Mouse (Mus musculus) midbrain, postnatal 0 days (tissue): ENCODE results near the gene Ptprg. TPM values are rescaled to one million over a fixed set of nuclear protein-coding genes. Genes with fewer than 3 reads are reported as not detected.
A peak's percentile ranks its signal among the peaks of the same experiment; 100 is the strongest.

Experiments
- ATAC-seq: fragments of 200-750 bp; cut with Nextera tagmentation; 2 replicates; pipeline ENCODE4 v1.8.0; 2017; ENCODE audit warnings: moderate number of reproducible peaks, mild to moderate bottlenecking, moderate TSS enrichment, moderate library complexity; ENCODE audit not compliant: low FRiP score
- DNase-seq: peaks from one replicate; pipeline ENCODE4 v3.0.0-alpha.2; 2015; ENCODE audit warnings: low spot score
- H3K27ac ChIP-seq: fragments of 300-500 bp; sonication (generic); 2 replicates; pipeline ENCODE4 v1.5.1; 2014; ENCODE audit warnings: low read depth, mild to moderate bottlenecking, low read length, mixed read lengths
- H3K27me3 ChIP-seq: fragments of 300-500 bp; sonication (generic); 2 replicates; pipeline ENCODE4 v1.6.1; 2014; ENCODE audit warnings: low read length, control low read depth, mixed read lengths; ENCODE audit not compliant: insufficient read depth
- H3K36me3 ChIP-seq: fragments of 300-500 bp; sonication (generic); 2 replicates; pipeline ENCODE4 v1.6.1; 2014; ENCODE audit warnings: low read length, control low read depth, mixed read lengths; ENCODE audit not compliant: insufficient read depth
- H3K4me1 ChIP-seq: fragments of 300-500 bp; sonication (generic); 2 replicates; pipeline ENCODE4 v1.6.1; 2014; ENCODE audit warnings: mild to moderate bottlenecking, control low read depth, antibody characterized with exemption, low read length, mixed read lengths; ENCODE audit not compliant: insufficient read depth
- H3K4me2 ChIP-seq: fragments of 300-500 bp; sonication (generic); 2 replicates; pipeline ENCODE4 v1.6.1; 2014; ENCODE audit warnings: low read depth, mild to moderate bottlenecking, low read length, mixed read lengths; ENCODE audit not compliant: poor library complexity, severe bottlenecking
- H3K4me3 ChIP-seq: fragments of 300-500 bp; sonication (generic); 2 replicates; pipeline ENCODE4 v1.5.1; 2014; ENCODE audit warnings: low read depth, mild to moderate bottlenecking, low read length, moderate library complexity
- H3K9ac ChIP-seq: fragments of 300-500 bp; sonication (generic); replicated peaks from 2 replicates; pipeline ENCODE4 v1.6.1; 2014; ENCODE audit warnings: mild to moderate bottlenecking, low read length, moderate library complexity, mixed read lengths; ENCODE audit not compliant: poor library complexity, severe bottlenecking
- H3K9me3 ChIP-seq: fragments of 300-500 bp; sonication (generic); 2 replicates; pipeline ENCODE4 v1.6.1; 2016; ENCODE audit warnings: low read length, control low read depth
- CTCF ChIP-seq: IDR thresholded peaks from 2 replicates; pipeline ENCODE4 v1.5.1; 2016; ENCODE audit warnings: antibody characterized with exemption, mild to moderate bottlenecking
- WGBS: fragments of 180-500 bp; shearing (Covaris S2); extraction: QIAGEN DNeasy Blood & Tissue Kit; methylation state at CpG from one replicate; pipeline ENCODE4 v1.1.7; 2014; 5-methylcytosine and 5-hydroxymethylcytosine counted together
- polyA plus RNA-seq: library from polyadenylated mRNA; unstranded; fragments of >200 nt; fragmentation: Nextera tagmentation; extraction: Ambion mirVana; gene quantifications from 2 replicates; pipeline ENCODE4 v1.2.1, GENCODE M21; 2015
- total RNA-seq: library from RNA; depleted of rRNA; stranded (reverse); fragments of >200 nt; gene quantifications from 2 replicates; pipeline ENCODE4 v1.2.3, GENCODE M21; 2014; rRNA removed

The Ptprg gene
- total RNA-seq: 84.9 and 98.2 TPM in 2 replicates
- polyA plus RNA-seq: 25.4 and 25.7 TPM in 2 replicates

GRCm38 (mm10) chr14:11553273-11553665 lies at the start of gene Ptprg:
Gene Ptprg, plus strand, starts transcription at chr14:11553532.
- no peaks in the 10 kb centered on the region for H3K27me3 ChIP-seq
- TF ChIP-seq CTCF: no peak
- no peaks in the 10 kb centered on the region for H3K9me3 ChIP-seq
- ATAC-seq (peak; percentile 82), DNase-seq (peak; percentile 95)
- no peaks in the 10 kb centered on the region for H3K4me1 ChIP-seq
- peak within 1 kb of the TSS; percentile 86 for H3K4me3 ChIP-seq
- H3K4me2 ChIP-seq: peak within 1 kb of the TSS; percentile 84
- H3K9ac ChIP-seq: peak within 1 kb of the TSS; percentile 83
- H3K27ac ChIP-seq: peak within 1 kb of the TSS; percentile 82
- no peaks in the 10 kb centered on the region for H3K36me3 ChIP-seq
- under 1% methylated on average over 37 of the region's 40 CpGs for WGBS

DNA sequence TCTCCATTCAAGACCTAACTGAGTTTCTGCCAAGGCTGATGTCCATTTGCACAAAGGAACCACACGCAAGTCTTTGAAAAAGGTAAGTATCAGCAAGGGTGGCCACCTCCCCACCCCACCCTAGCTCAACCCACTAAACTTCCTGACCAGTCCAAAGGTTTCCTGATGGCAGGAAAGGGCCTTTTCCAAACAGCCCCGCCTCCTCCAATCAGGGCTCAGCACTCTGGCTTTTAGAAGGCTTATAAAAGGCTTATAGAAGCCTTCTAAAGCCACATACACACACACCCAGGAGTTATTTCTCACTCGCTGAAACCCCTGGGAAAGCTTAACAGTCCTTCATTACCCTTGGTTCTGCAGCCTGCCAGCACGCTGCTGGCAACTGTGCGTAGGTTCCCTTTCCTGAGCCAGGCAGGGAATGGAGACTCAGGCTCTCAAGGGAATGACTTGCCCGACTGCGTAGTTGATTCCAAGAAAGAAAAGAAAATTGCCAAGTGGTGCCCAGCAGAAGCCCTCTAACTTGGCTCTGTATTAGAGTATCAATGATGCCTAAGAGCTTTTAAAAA lies 49.4 kb upstream of the Ptprg start:
- Histone ChIP-seq H3K4me1 (no peaks in the 10 kb centered on the region), H3K27ac (no peak overlapping the region), H3K4me2 (no peak overlapping the region), H3K36me3 (no peaks in the 10 kb centered on the region), H3K4me3 (no peak overlapping the region), H3K9me3 (no peaks in the 10 kb centered on the region), H3K27me3 (no peaks in the 10 kb centered on the region), H3K9ac (no peak overlapping the region)
- no peak for TF ChIP-seq CTCF
- DNase-seq (peak; percentile 35), ATAC-seq (no peak)
- WGBS: 45% methylated on average over 7 of the region's 7 CpGs

- TF ChIP-seq CTCF: no peak
- H3K9ac ChIP-seq: no peak overlapping the region
- H3K9me3 ChIP-seq: no peaks in the 10 kb centered on the region
- WGBS: 63% methylated on average over 1 of the region's 1 CpGs
- H3K36me3 ChIP-seq: no peaks in the 10 kb centered on the region
- no peak overlapping the region for H3K4me2 ChIP-seq
- no peak overlapping the region for H3K4me3 ChIP-seq
- no peaks in the 10 kb centered on the region for H3K27me3 ChIP-seq
- H3K27ac ChIP-seq: no peak overlapping the region
- DNase-seq (no peak), ATAC-seq (no peak)
- H3K4me1 ChIP-seq: no peaks in the 10 kb centered on the region
Observed at GRCm38 (mm10) chr14:11510173-11510572, 43.2 kb upstream of the Ptprg start.

- H3K27me3 ChIP-seq: no peaks in the 10 kb centered on the region
- H3K9me3 ChIP-seq: no peaks in the 10 kb centered on the region
- 96% methylated on average over 2 of the region's 2 CpGs for WGBS
- no peak overlapping the region for H3K27ac ChIP-seq
- no peak overlapping the region for H3K4me2 ChIP-seq
- H3K4me1 ChIP-seq: no peaks in the 10 kb centered on the region
- no peak overlapping the region for H3K4me3 ChIP-seq
- no peak for ATAC-seq
- no peak for TF ChIP-seq CTCF
- no peak overlapping the region for H3K9ac ChIP-seq
- no peak for DNase-seq
- H3K36me3 ChIP-seq: no peaks in the 10 kb centered on the region
Observed at GRCm38 (mm10) chr14:11519171-11519570, 34.2 kb upstream of the Ptprg start.

- DNase-seq (no peak), ATAC-seq (no peak)
- TF ChIP-seq CTCF: no peak
- H3K4me3 ChIP-seq: no peak overlapping the region
- H3K9me3 ChIP-seq: no peaks in the 10 kb centered on the region
- no peak overlapping the region for H3K4me2 ChIP-seq
- H3K36me3 ChIP-seq: no peaks in the 10 kb centered on the region
- no peak overlapping the region for H3K9ac ChIP-seq
- H3K27ac ChIP-seq: no peak overlapping the region
- H3K27me3 ChIP-seq: no peaks in the 10 kb centered on the region
- no peaks in the 10 kb centered on the region for H3K4me1 ChIP-seq
- WGBS: 93% methylated on average over 3 of the region's 3 CpGs
Observed at GRCm38 (mm10) chr14:11523052-11523451, 30.3 kb upstream of the Ptprg start.

DNA sequence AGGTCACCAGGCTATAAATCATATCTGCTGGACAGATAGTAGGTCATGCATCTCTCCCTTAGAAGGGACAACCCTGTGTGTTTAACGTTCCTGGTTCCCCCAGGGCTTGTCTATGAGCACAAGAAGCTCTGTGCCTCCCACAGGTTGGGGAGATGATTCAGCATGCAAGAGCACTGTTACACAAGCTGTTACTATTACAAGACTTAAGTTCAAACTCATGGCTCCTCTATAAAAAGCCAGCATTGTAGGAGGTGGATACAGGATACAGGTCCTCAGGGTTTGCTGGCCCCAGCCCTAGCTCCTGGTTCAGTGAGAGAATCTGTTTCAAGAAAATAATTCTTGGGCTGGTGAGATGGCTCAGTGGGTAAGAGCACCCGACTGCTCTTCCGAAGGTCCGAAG lies 23.7 kb upstream of the Ptprg start:
- Histone ChIP-seq H3K36me3 (no peaks in the 10 kb centered on the region), H3K4me2 (no peak overlapping the region), H3K4me1 (no peaks in the 10 kb centered on the region), H3K9me3 (no peaks in the 10 kb centered on the region), H3K27me3 (no peaks in the 10 kb centered on the region), H3K9ac (no peak overlapping the region), H3K4me3 (no peak overlapping the region), H3K27ac (no peak overlapping the region)
- ATAC-seq: no peak
- 92% methylated on average over 4 of the region's 4 CpGs for WGBS
- no peak for TF ChIP-seq CTCF
- no peak for DNase-seq
